Mouse (Mus musculus) sigmoid colon, adult 10 weeks (tissue): Measurements from ENCODE around the gene Ugt1a5. TPM values are rescaled to one million over a fixed set of nuclear protein-coding genes. Genes with fewer than 3 reads are reported as not detected.

Experiments
- polyA plus RNA-seq: library from polyadenylated mRNA; stranded (reverse); fragments of 350-450 nt; fragmentation: Illumina TruSeq; extraction: RNeasy Lipid Tissue Mini Kit (QIAGEN cat#74804); gene quantifications from one replicate; pipeline ENCODE4 v1.2.3, GENCODE M21; 2014; ENCODE audit warnings: low read depth, low replicate concordance

Ugt1a5 gene
- polyA plus RNA-seq, result 0.88 TPM

DNA sequence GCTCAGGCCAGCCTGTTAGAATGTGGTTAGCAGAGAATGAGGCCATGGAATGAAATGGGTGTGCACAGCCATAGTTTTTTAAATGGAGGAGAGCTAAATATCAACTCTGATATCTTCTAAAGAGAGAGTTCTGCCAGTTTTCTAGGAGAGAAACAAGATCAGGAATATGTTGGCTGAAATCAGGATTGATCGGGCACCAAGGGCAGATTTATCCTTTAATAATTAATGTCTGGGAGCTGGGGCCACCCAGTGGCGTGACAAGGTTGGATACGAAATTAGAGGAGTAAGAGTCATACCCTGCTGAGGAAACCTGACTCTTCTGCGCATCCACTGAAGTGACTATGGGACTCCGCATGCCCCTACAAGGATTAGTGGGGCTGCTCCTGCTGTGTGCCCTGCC lies at the start of gene Ugt1a5:
Gene Ugt1a5, plus strand, starts transcription at position 302 of the 400 bp plus-strand sequence.

DNA sequence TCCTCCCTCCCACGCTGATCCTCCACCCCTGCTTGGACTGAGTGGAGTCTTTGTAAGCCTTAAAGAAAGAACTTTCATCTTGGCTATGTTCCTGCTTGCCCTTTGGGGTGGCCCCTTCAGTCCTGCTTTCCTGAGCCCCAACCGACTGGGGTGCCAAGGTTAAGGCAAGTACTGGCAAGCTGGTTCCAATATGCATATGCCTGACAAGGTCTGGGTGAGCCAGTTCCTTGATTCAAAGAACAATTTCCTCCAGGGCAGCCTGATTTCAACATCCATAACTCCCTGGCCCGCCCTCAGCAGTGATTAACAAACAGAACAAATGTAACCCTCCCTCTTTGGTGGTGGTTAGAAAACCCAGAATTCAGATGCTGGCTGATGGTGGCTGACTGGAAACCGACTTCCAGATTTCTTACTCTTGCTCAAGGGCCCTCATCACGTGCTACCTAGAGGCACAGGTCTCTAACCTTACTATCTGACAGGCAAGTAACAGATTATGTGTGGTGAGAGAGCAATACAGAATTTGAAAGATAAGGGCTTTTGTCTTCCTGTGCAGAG lies 31.3 kb upstream of the Ugt1a5 start, which contains the start of gene Ugt1a6a:
Gene Ugt1a6a, plus strand, starts transcription at position 353 of the 555 bp plus-strand sequence.

DNA sequence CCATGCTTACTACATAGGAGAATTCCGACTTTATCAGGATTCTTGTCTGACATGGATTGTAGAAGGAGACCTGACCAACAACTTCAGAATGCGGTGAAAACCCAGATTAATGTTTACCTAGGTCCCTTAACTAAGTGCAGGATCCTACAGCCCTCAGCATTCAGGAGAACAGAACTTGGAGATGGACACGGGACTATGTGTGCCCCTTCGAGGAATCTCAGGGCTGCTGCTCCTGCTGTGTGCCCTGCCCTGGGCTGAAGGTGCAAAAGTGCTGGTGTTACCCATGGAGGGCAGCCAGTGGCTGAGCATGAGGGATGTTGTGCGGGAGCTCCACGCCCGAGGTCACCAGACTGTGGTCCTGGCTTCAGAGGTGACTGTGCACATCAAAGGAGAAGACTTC lies 34.6 kb downstream of the Ugt1a5 start, which contains the start of gene Ugt1a2:
Gene Ugt1a2, plus strand, starts transcription at position 146 of the 400 bp plus-strand sequence.

DNA sequence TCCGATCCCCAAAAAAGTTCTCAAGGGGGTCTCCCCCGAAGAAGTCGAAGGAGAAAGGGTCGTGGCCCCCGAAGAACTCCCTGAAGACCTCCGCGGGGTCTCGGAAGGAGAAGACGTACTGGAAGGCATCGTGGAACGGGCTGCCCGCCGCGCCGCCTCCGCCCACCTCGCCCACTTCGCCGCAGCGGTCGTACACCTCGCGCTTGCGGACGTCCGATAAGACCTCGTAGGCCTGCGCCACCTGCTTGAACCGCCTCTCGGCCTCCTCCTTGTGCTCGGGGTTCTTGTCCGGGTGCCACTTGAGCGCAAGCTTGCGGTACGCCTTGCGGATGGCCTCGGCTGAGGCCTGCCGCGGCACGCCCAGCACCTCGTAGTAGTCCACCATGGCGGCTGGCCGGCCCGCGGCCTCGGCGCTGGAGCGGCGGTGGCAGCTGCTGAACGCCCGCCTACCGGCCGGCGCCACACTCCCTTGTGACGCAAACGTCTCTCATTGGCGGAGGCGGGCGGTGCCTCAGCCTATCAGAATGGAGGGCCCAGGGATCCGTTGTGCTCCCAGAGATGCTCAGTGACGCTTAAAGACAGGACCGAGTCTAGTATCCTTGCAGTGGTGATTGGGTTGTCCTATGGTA lies 39.6 kb downstream of the Ugt1a5 start, which contains the start of gene Dnajb3:
Gene Dnajb3, minus strand, starts transcription at position 489 of the 629 bp plus-strand sequence.

DNA sequence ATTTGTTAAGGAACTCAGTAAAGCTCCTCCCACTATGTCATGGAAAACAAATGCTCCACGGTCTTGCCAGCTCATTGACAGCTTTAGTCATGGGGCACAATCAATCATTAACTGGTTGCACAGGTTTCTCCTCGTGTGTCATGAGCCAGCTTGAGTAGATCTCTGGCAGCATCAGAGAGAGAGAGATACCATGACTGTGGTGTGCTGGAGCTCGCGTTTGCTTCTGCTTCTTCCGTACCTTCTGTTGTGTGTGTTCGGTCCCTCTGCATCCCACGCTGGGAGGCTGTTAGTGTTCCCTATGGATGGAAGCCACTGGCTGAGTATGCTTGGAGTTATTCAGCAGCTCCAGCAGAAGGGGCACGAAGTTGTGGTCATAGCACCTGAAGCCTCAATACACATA lies 46.0 kb downstream of the Ugt1a5 start, which contains the start of gene Ugt1a1:
Gene Ugt1a1, plus strand, starts transcription at position 148 of the 400 bp plus-strand sequence.

DNA sequence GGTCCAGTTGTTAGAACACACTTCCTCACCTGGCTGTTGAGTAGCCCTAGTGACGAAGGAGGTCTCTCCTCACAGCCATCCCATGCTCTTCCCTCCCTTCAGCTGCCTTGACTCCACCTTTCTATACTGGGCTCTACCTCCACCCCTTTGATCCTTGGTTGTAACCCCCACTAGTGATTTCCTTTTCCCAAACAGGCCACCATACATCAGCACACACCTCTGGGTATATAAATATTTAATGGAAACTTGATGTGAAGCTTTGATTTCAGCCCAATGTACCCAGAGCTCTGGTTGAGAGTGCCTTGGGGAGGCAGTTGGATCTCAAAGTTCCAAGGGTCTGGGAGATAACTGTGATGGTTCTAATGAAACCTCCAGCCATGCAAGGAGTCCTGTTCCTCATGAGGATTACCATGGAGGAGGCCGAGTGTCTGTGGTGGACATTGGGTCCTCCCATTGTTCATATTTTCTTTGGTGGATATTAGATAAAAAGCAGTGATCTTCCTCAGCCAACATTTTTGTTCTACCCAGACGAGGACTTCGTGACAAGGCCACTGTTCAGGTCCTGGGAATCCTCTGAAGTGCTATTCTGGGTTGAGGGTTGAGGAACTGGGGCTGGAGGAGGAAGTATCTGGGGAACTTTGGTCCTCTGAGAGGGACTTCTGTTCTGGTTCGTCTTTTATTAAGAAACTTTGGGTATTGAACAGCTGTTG lies 61.0 kb downstream of the Ugt1a5 start, which contains the start of gene Mroh2a:
Gene Mroh2a, plus strand, starts transcription at position 317 of the 710 bp plus-strand sequence.

Other genes starting within 250 kb of the Ugt1a5 start
- 35.9 TPM for gene Usp40, start 157.5 kb upstream of the Ugt1a5 start, polyA plus RNA-seq
- gene Ugt1a10, start 110.6 kb upstream of the Ugt1a5 start, polyA plus RNA-seq, result not detected
- not detected for gene Ugt1a9, start 95.2 kb upstream of the Ugt1a5 start, polyA plus RNA-seq
- not detected for gene Ugt1a8, start 78.2 kb upstream of the Ugt1a5 start, polyA plus RNA-seq
- gene Ugt1a7c, start 71.0 kb upstream of the Ugt1a5 start, polyA plus RNA-seq, result 306 TPM
- not detected for gene Ugt1a6b, start 62.8 kb upstream of the Ugt1a5 start, polyA plus RNA-seq
- 50.2 TPM for gene Ugt1a6a, start 31.2 kb upstream of the Ugt1a5 start, polyA plus RNA-seq
- 0.22 TPM for gene Ugt1a2, start 34.6 kb downstream of the Ugt1a5 start, polyA plus RNA-seq
- gene Dnajb3, start 39.8 kb downstream of the Ugt1a5 start, polyA plus RNA-seq, result not detected
- gene Ugt1a1, start 45.9 kb downstream of the Ugt1a5 start, polyA plus RNA-seq, result 21.2 TPM
- 0.06 TPM for gene Mroh2a, start 61.0 kb downstream of the Ugt1a5 start, polyA plus RNA-seq
- gene Hjurp, start 111.6 kb downstream of the Ugt1a5 start, polyA plus RNA-seq, result 75.7 TPM
- gene Trpm8, start 111.6 kb downstream of the Ugt1a5 start, polyA plus RNA-seq, result not detected
- gene Spp2, start 240.9 kb downstream of the Ugt1a5 start, polyA plus RNA-seq, result not detected